Mouse (Mus musculus) kidney, embryonic 15.5 days (tissue): ENCODE measurements around the gene Spryd4. TPM values are rescaled to one million over a fixed set of nuclear protein-coding genes. Genes with fewer than 3 reads are reported as not detected.
"Not testable (repeated sequence)": the region's sequence is repeated elsewhere in the genome, so short reads cannot be mapped to it uniquely, and the experiment has no call there.

Experiments
- ATAC-seq: fragments of 200-750 bp; cut with Nextera tagmentation; replicated peaks from 2 replicates; pipeline ENCODE4 v1.8.0; 2017; ENCODE audit warnings: moderate TSS enrichment; ENCODE audit not compliant: low FRiP score
- H3K27ac ChIP-seq: fragments of 300-500 bp; sonication (generic); 2 replicates; pipeline ENCODE4 v1.5.1; 2015; ENCODE audit warnings: mild to moderate bottlenecking, inconsistent platforms
- H3K27me3 ChIP-seq: fragments of 300-500 bp; sonication (generic); 2 replicates; pipeline ENCODE4 v1.6.1; 2015; ENCODE audit warnings: inconsistent platforms
- H3K36me3 ChIP-seq: fragments of 300-500 bp; sonication (generic); 2 replicates; pipeline ENCODE4 v1.6.1; 2015; ENCODE audit warnings: inconsistent platforms
- H3K4me1 ChIP-seq: fragments of 300-500 bp; sonication (generic); 2 replicates; pipeline ENCODE4 v1.6.1; 2015; ENCODE audit warnings: inconsistent platforms
- H3K4me2 ChIP-seq: fragments of 300-500 bp; sonication (generic); 2 replicates; pipeline ENCODE4 v1.6.1; 2015; ENCODE audit warnings: moderate library complexity, mild to moderate bottlenecking, inconsistent platforms
- H3K4me3 ChIP-seq: fragments of 300-500 bp; sonication (generic); replicated peaks from 2 replicates; pipeline ENCODE4 v1.5.1; 2015; ENCODE audit warnings: mild to moderate bottlenecking, inconsistent platforms
- H3K9ac ChIP-seq: fragments of 300-500 bp; sonication (generic); 2 replicates; pipeline ENCODE4 v1.6.1; 2015; ENCODE audit warnings: mild to moderate bottlenecking, inconsistent platforms
- H3K9me3 ChIP-seq: fragments of 300-500 bp; sonication (generic); replicated peaks from 2 replicates; pipeline ENCODE4 v1.6.1; 2016; ENCODE audit warnings: inconsistent platforms
- WGBS: fragments of 180-500 bp; shearing (Covaris S2); methylation state at CpG from one replicate; pipeline ENCODE4 v1.1.7; 2015; ENCODE audit warnings: mixed read lengths; 5-methylcytosine and 5-hydroxymethylcytosine counted together
- polyA plus RNA-seq: library from polyadenylated mRNA; unstranded; fragments of >200 nt; fragmentation: Nextera tagmentation; extraction: Ambion mirVana; gene quantifications from 2 replicates; pipeline ENCODE4 v1.2.1, GENCODE M21; 2015

Gene Spryd4
- polyA plus RNA-seq, 1 experiment from 2014 or later = 34.3 TPM

GRCm38 (mm10) chr10:128221533-128222286 lies 10.1 kb upstream of the Spryd4 start:
- H3K9me3 ChIP-seq = no peaks in the 10 kb centered on the region
- H3K9ac ChIP-seq = no peak overlapping the region
- H3K27ac ChIP-seq = no peak overlapping the region
- no peak overlapping the region for H3K4me2 ChIP-seq
- no peak for ATAC-seq
- no peak overlapping the region for H3K4me3 ChIP-seq
- no peaks in the 10 kb centered on the region for H3K36me3 ChIP-seq
- no peaks in the 10 kb centered on the region for H3K27me3 ChIP-seq
- WGBS = 48% methylated on average over 16 of the region's 16 CpGs
- H3K4me1 ChIP-seq = no peaks in the 10 kb centered on the region

GRCm38 (mm10) chr10:128218387-128219117 lies 6.9 kb upstream of the Spryd4 start:
- Histone ChIP-seq H3K27ac (no peak overlapping the region), H3K36me3 (no peaks in the 10 kb centered on the region), H3K27me3 (peaks cover 8% of the 10 kb centered on the region; the same call in 1 of the 2 replicates), H3K4me1 (no peaks in the 10 kb centered on the region), H3K9me3 (no peaks in the 10 kb centered on the region), H3K4me2 (no peak overlapping the region), H3K4me3 (no peak overlapping the region), H3K9ac (no peak overlapping the region)
- 92% methylated on average over 18 of the region's 18 CpGs for WGBS
- ATAC-seq = no peak

- peaks cover 22% of the 10 kb centered on the region for H3K4me1 ChIP-seq
- ATAC-seq = no peak
- H3K4me3 ChIP-seq = no peak overlapping the region
- H3K9me3 ChIP-seq = no peaks in the 10 kb centered on the region
- H3K27me3 ChIP-seq = peaks cover 11% of the 10 kb centered on the region; the same call in 1 of the 2 replicates
- H3K36me3 ChIP-seq = peaks cover 6% of the 10 kb centered on the region; the same call in 1 of the 2 replicates
- H3K27ac ChIP-seq = no peak overlapping the region
- H3K9ac ChIP-seq = no peak overlapping the region
- no peak overlapping the region for H3K4me2 ChIP-seq
- 87% methylated on average over 5 of the region's 5 CpGs for WGBS
These were observed 3.4 kb upstream of the Spryd4 start for GRCm38 (mm10) chr10:128214981-128215380.

GRCm38 (mm10) chr10:128214112-128214511 lies 2.5 kb upstream of the Spryd4 start:
- H3K4me3 ChIP-seq, ATAC-seq: not testable (repeated sequence)

DNA sequence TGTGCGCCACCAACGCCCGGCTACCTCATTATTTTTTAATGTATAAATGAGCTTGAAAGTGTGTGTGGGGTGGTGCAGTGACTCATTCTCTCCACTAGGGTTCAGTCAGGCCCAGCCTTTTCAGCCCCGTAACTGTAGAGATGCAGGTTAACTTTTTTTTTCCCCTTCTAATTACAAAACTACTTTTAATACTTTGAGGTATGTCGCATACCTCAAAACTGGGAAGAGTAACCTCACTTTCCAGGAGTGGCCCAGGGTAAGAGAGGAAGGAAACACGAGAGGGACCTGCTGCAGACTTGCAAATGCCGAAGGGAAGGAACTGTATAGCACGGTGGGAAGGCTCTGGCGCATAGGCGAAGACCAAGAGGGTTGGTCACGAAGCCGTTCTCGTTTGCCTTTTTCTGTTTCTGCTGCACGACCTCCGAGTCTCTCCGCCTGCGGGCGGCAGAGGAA lies 1.3 kb upstream of the Spryd4 start:
- ATAC-seq = peak; percentile 61
- peak overlapping the region; percentile 50 for H3K9ac ChIP-seq

More at GRCm38 (mm10) chr10:128214112-128214511, 2.5 kb upstream of the Spryd4 start:
- H3K27ac ChIP-seq, H3K4me2 ChIP-seq, H3K9me3 ChIP-seq, H3K9ac ChIP-seq: not testable (repeated sequence)
- Histone ChIP-seq H3K36me3 (peaks cover 14% of the 10 kb centered on the region), H3K27me3 (peaks cover 11% of the 10 kb centered on the region; the same call in 1 of the 2 replicates), H3K4me1 (peaks cover 22% of the 10 kb centered on the region)
- 92% methylated on average over 4 of the region's 4 CpGs for WGBS

DNA sequence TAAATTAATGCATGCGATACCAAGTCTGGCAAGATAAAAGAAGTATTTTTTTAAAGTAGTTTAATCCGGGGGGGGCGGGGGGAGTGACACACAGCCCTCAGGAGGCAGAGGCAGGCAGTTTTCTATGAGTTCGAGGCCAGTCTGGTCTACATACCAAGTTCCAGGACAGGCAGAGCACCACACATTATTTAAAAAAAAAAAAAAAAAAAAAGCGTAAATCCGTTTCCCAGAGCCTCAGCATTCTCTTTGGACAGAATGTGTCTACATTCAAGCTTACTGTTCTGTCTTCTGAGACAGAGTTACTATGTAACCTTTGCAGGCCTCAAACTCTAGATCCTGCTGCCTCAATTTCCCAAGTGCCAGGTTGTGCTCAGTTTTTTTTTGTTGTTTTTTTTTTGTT lies 541 bp upstream of the Spryd4 start:
- no peaks in the 10 kb centered on the region for H3K9me3 ChIP-seq

More for the DNA sequence above, 1.3 kb upstream of the Spryd4 start:
- WGBS = under 1% methylated on average over 18 of the region's 18 CpGs
- H3K4me3 ChIP-seq = peak overlapping the region; percentile 42
- no peaks in the 10 kb centered on the region for H3K9me3 ChIP-seq
- peaks cover 11% of the 10 kb centered on the region; the same call in 1 of the 2 replicates for H3K27me3 ChIP-seq
- H3K27ac ChIP-seq = peak overlapping the region; percentile 54; the same call in 1 of the 2 replicates
- H3K4me2 ChIP-seq = peak overlapping the region; percentile 81
- peaks cover 15% of the 10 kb centered on the region for H3K36me3 ChIP-seq
- H3K4me1 ChIP-seq = peaks cover 22% of the 10 kb centered on the region

GRCm38 (mm10) chr10:128210954-128211353 lies 653 bp downstream of the Spryd4 start:
- H3K9me3 ChIP-seq = no peaks in the 10 kb centered on the region
- peaks cover 28% of the 10 kb centered on the region for H3K36me3 ChIP-seq
- peak; percentile 23; the same call in 1 of the 2 replicates for ATAC-seq
- peak overlapping the region; percentile 64 for H3K9ac ChIP-seq
- H3K4me1 ChIP-seq = peaks cover 22% of the 10 kb centered on the region
- H3K27ac ChIP-seq = no peak overlapping the region
- H3K27me3 ChIP-seq = peaks cover 11% of the 10 kb centered on the region; the same call in 1 of the 2 replicates
- H3K4me3 ChIP-seq = peak overlapping the region; percentile 73
- WGBS = 22% methylated on average over 14 of the region's 14 CpGs
- peak overlapping the region; percentile 83 for H3K4me2 ChIP-seq

More for the DNA sequence above, 541 bp upstream of the Spryd4 start:
- no peak for ATAC-seq
- Histone ChIP-seq H3K36me3 (peaks cover 16% of the 10 kb centered on the region), H3K9ac (peak overlapping the region; percentile 64; the same call in 1 of the 2 replicates), H3K4me1 (peaks cover 22% of the 10 kb centered on the region), H3K4me2 (peak overlapping the region; percentile 83), H3K27ac (peak overlapping the region; percentile 72), H3K27me3 (peaks cover 11% of the 10 kb centered on the region; the same call in 1 of the 2 replicates), H3K4me3 (peak overlapping the region; percentile 73)
- WGBS = 53% methylated on average over 6 of the region's 6 CpGs

DNA sequence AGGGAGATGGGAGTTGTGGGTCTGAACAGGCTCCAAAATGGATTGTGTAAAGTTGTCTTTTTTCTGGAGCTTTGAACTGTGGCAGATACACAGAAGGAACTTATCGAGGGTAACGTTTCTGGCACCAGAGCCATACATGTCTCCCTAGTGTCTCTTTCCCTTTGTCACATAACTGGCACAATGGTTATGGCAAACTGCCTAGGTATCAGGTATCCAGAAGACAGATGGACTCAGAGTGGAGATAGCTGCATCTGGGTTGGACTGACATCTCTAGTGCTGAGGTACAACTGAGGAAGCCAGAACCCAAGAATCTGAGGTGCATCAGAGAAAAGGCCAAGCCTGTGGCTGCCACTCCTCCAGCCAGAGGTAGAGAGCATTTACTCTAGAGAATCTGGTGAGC lies 1.5 kb downstream of the Spryd4 start:
- WGBS = 87% methylated on average over 2 of the region's 2 CpGs
- Histone ChIP-seq H3K4me1 (peaks cover 22% of the 10 kb centered on the region), H3K4me2 (peak overlapping the region; percentile 83; the same call in 1 of the 2 replicates)

DNA sequence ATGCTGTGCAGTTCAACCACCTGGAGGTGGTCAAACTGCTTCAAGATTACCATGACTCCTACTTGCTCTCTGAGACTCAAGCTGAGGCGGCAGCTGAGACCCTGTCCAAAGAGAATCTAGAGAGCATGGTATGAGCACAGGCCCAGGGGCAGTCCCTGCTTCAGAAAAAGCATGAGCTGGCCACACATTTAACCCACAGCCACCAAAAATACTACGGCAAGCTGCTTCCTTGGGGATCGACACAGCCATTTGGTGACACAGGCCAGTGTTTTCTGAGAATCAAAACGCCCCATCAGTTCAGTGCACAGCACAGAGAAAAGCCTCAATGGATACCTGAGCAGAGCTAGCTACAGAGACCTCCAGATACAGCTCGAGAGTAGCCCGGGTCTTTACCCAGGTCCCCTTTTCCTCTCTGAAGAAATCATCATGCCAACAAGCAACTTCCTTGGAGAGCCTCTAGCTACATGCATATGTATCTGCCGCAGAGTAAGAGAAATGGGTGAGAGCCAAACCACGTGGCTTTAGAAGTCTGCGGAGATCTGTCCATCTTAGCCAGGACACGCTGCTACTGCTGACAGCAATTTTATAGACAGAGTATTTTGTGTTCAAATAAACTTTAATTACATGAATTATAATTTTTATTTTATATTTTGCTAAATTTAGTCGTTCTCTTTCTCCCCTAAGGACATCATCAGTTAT lies 2.1 kb downstream of the Spryd4 start:
- no peak overlapping the region for H3K4me3 ChIP-seq
- no peak overlapping the region for H3K9ac ChIP-seq

More for the DNA sequence above, 1.5 kb downstream of the Spryd4 start:
- Histone ChIP-seq H3K36me3 (peaks cover 29% of the 10 kb centered on the region), H3K4me3 (0 out of 2 replicates have a peak overlapping the region, but pooled peaks have one; percentile 4), H3K27ac (no peak overlapping the region), H3K27me3 (peaks cover 11% of the 10 kb centered on the region; the same call in 1 of the 2 replicates), H3K9me3 (no peaks in the 10 kb centered on the region), H3K9ac (no peak overlapping the region)
- no peak for ATAC-seq

DNA sequence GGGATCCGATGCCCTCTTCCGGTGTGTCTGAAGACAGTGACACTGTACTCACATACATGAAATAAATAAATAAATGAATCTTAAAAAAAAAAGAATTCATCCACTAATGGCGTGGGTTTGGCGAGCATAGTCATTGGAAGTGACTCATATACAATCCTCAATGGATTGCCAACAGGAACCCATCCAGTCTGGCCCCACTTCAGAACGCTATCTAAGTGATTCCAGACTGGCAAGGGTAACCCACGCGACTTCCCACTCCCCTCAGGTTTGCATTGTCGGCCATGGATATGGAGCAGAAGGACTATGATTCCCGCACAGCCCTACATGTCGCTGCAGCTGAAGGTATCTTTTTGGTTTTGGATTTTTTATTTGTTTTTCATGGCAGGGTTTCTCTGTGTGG lies 3.3 kb downstream of the Spryd4 start:
- Histone ChIP-seq H3K9me3 (no peaks in the 10 kb centered on the region), H3K4me1 (peaks cover 21% of the 10 kb centered on the region), H3K27ac (no peak overlapping the region), H3K36me3 (peaks cover 29% of the 10 kb centered on the region), H3K4me2 (no peak overlapping the region), H3K27me3 (peaks cover 1% of the 10 kb centered on the region; the same call in 1 of the 2 replicates), H3K4me3 (no peak overlapping the region), H3K9ac (no peak overlapping the region)
- 95% methylated on average over 10 of the region's 10 CpGs for WGBS
- no peak for ATAC-seq

More for the DNA sequence above, 2.1 kb downstream of the Spryd4 start:
- Histone ChIP-seq H3K27ac (no peak overlapping the region), H3K4me2 (no peak overlapping the region), H3K4me1 (peaks cover 22% of the 10 kb centered on the region), H3K36me3 (peaks cover 29% of the 10 kb centered on the region), H3K27me3 (peaks cover 9% of the 10 kb centered on the region; the same call in 1 of the 2 replicates), H3K9me3 (no peaks in the 10 kb centered on the region)
- ATAC-seq = no peak
- WGBS = 93% methylated on average over 11 of the region's 11 CpGs

GRCm38 (mm10) chr10:128204941-128205340 lies 6.7 kb downstream of the Spryd4 start:
- WGBS = 90% methylated on average over 15 of the region's 15 CpGs
- Histone ChIP-seq H3K4me3 (no peak overlapping the region), H3K4me2 (no peak overlapping the region), H3K27ac (no peak overlapping the region), H3K36me3 (peaks cover 23% of the 10 kb centered on the region), H3K4me1 (no peaks in the 10 kb centered on the region), H3K27me3 (no peaks in the 10 kb centered on the region), H3K9me3 (no peaks in the 10 kb centered on the region), H3K9ac (no peak overlapping the region)
- ATAC-seq = no peak
